Mouse (Mus musculus): ENCODE data around the gene Papss2. TPM values are rescaled to one million over a fixed set of nuclear protein-coding genes. Genes with fewer than 3 reads are reported as not detected.
A peak's percentile ranks its signal among the peaks of the same experiment; 100 is the strongest.

The Papss2 gene
- 0.01 TPM in 1 of 2 replicates, not detected in the other for polyA plus RNA-seq (2012)

DNA sequence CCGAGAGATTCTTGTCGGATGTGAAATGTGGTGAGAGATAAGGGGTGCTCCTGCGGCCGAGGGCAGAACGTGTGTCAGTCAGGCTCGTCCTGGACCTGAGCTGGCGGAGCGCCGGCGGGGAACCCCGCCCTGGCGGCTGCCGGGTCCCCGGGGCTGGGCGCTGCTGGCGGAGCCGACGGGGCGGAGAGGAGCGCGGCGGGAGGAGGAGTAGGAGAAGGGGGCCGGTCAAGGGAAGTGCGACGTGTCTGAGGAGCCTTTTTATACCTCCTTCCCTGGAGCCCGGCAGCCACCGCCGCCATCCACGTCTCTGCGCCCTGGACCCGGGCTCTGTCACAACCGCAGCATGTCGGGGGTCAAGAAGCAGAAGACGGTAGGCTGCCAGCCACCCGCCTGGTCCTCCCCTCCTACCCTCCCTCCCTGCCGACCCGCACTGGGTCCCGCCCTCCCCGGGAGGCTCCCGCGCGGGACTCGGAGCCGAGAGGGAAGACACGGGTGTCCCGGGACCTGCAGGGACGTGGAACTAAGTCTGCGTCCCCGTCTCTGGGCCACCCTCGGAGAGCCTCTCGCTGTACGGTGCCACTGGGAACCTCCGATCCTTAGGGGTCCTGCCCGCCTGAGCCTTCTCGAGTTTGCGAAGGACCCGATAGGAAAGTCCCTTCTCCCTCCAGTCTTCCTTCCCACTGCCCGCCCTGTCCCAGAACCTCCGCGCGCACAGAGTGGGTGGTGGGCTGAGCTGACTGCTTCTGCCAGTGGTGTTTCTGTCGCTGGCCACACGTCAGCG, at the start of gene Papss2:
Gene Papss2, plus strand, starts transcription at position 285 of the 781 bp plus-strand sequence.
- Histone ChIP-seq H3K4me3 (replicated peaks) (peak within 1 kb of the TSS; percentile 59), H3K27me3 (ENCODE audit: control insufficient read depth) (peaks cover 36% of the 10 kb centered on the region), H3K9me3 (ENCODE audit: control insufficient read depth, low read length) (no peaks in the 10 kb centered on the region), H3K36me3 (ENCODE audit: control insufficient read depth) (no peaks in the 10 kb centered on the region), H3K4me1 (ENCODE audit: control insufficient read depth) (peaks cover 9% of the 10 kb centered on the region)
- TF ChIP-seq TAL1 (IDR thresholded peaks at IDR 0.05; ENCODE audit: low read length) = no peak
- TF ChIP-seq GATA1 (IDR thresholded peaks at IDR 0.05; ENCODE audit: low read length) = no peak

GRCm38 (mm10) chr19:32547396-32547795, 48.2 kb upstream of the Papss2 start:
- Histone ChIP-seq H3K27me3 (ENCODE audit: control insufficient read depth) (no peaks in the 10 kb centered on the region), H3K36me3 (ENCODE audit: control insufficient read depth) (no peaks in the 10 kb centered on the region), H3K9me3 (ENCODE audit: control insufficient read depth, low read length) (no peaks in the 10 kb centered on the region), H3K4me1 (ENCODE audit: control insufficient read depth) (no peaks in the 10 kb centered on the region), H3K4me3 (replicated peaks) (no peak overlapping the region)
- no peak for TF ChIP-seq GATA1 (IDR thresholded peaks at IDR 0.05; ENCODE audit: low read length)
- TF ChIP-seq TAL1 (IDR thresholded peaks at IDR 0.05; ENCODE audit: low read length) = no peak

DNA sequence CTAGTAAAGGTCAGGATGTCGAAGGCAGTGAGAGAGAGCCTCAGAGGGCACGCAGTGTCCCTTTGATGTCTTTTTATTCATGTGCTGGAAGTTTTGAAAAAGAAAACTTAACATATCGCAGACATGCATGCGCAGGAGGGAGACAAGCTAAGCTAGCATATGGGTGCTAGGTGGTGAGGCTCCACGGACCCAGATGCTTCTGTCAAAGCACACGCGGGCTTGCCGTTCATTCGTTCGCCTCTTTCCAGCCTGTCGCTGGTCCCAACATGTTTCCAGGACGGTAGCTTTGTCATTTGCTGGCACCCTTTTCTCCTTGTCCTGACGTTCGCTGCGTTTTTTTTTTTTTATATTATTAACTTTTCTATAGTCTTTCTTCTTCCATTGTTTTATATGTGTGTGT, 47.4 kb upstream of the Papss2 start:
- Histone ChIP-seq H3K4me3 (replicated peaks) (no peak overlapping the region), H3K4me1 (ENCODE audit: control insufficient read depth) (no peaks in the 10 kb centered on the region), H3K36me3 (ENCODE audit: control insufficient read depth) (no peaks in the 10 kb centered on the region), H3K9me3 (ENCODE audit: control insufficient read depth, low read length) (no peaks in the 10 kb centered on the region), H3K27me3 (ENCODE audit: control insufficient read depth) (no peaks in the 10 kb centered on the region)
- no peak for TF ChIP-seq GATA1 (IDR thresholded peaks at IDR 0.05; ENCODE audit: low read length)
- no peak for TF ChIP-seq TAL1 (IDR thresholded peaks at IDR 0.05; ENCODE audit: low read length)

DNA sequence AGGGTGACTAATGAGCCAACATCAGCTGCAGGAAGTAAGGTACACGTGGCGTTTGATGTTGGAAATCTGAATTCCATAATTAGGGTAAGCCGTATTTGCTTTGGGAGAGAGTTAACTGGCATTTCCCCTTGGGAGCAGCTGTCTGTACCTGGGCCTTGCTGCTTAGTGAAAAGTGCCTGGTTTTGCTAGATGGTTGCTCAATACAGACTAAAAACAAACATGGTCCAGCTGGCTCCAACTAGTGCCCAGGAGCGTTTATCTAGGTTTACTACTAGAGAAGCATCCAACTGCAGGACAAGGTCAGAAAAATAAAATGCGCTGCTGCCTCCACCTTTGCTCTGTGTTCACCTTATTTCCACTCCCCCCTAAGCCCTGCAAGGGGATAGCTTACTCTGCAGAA, 45.1 kb upstream of the Papss2 start:
- H3K36me3 ChIP-seq (ENCODE audit: control insufficient read depth) = no peaks in the 10 kb centered on the region
- H3K4me1 ChIP-seq (ENCODE audit: control insufficient read depth) = no peaks in the 10 kb centered on the region
- no peaks in the 10 kb centered on the region for H3K9me3 ChIP-seq (ENCODE audit: control insufficient read depth, low read length)
- no peaks in the 10 kb centered on the region for H3K27me3 ChIP-seq (ENCODE audit: control insufficient read depth)
- TF ChIP-seq GATA1 (IDR thresholded peaks at IDR 0.05; ENCODE audit: low read length) (no peak), TAL1 (IDR thresholded peaks at IDR 0.05; ENCODE audit: low read length) (no peak)
- no peak overlapping the region for H3K4me3 ChIP-seq (replicated peaks)

DNA sequence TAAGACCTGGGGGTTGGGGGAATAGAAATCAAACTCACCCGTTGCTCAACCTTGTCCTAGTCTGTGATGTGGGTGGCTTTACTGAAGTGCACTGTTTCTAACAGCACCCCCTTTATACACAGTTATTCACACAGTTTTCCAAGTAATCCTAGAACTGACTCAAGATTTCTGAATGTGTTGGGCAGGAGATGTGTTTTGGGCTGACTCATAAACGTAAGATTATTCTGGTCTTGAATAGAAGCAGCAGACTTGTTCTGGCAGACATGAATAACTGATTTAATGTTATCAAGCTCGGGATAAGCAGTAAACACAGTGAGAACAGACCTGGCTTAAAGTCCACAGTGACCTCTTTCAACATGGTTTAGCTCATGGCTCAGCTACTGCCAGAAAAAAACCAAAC, 44.1 kb upstream of the Papss2 start:
- Histone ChIP-seq H3K27me3 (ENCODE audit: control insufficient read depth) (no peaks in the 10 kb centered on the region), H3K36me3 (ENCODE audit: control insufficient read depth) (no peaks in the 10 kb centered on the region), H3K9me3 (ENCODE audit: control insufficient read depth, low read length) (no peaks in the 10 kb centered on the region), H3K4me1 (ENCODE audit: control insufficient read depth) (no peaks in the 10 kb centered on the region), H3K4me3 (replicated peaks) (no peak overlapping the region)
- TF ChIP-seq GATA1 (IDR thresholded peaks at IDR 0.05; ENCODE audit: low read length) (no peak), TAL1 (IDR thresholded peaks at IDR 0.05; ENCODE audit: low read length) (no peak)

- Histone ChIP-seq H3K9me3 (ENCODE audit: control insufficient read depth, low read length) (no peaks in the 10 kb centered on the region), H3K4me3 (replicated peaks) (no peak overlapping the region), H3K27me3 (ENCODE audit: control insufficient read depth) (no peaks in the 10 kb centered on the region), H3K4me1 (ENCODE audit: control insufficient read depth) (no peaks in the 10 kb centered on the region), H3K36me3 (ENCODE audit: control insufficient read depth) (no peaks in the 10 kb centered on the region)
- TF ChIP-seq TAL1 (IDR thresholded peaks at IDR 0.05; ENCODE audit: low read length) (no peak), GATA1 (IDR thresholded peaks at IDR 0.05; ENCODE audit: low read length) (no peak)
Observed at GRCm38 (mm10) chr19:32552106-32552505, 43.5 kb upstream of the Papss2 start.

DNA sequence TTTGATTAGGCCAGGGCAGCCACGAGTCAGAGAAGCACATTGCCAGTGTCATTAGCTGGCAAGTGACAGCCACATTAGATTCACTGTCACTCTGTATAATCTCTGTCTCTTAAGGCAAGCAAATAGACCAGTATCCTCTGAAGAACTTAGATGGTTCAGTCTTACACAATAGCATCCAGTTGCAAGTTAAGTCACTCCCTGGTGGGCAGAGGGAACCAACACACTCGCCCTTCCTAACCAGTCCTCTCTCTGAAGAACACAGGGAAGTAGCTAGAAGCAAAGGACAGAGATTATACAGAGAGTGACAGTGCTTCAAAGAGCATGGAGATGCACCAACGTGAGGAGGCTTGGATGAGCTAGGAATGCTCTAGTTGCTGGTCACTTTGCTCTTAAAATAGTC, 42.3 kb upstream of the Papss2 start:
- Histone ChIP-seq H3K4me3 (replicated peaks) (no peak overlapping the region), H3K27me3 (ENCODE audit: control insufficient read depth) (no peaks in the 10 kb centered on the region), H3K9me3 (ENCODE audit: control insufficient read depth, low read length) (no peaks in the 10 kb centered on the region), H3K36me3 (ENCODE audit: control insufficient read depth) (no peaks in the 10 kb centered on the region), H3K4me1 (ENCODE audit: control insufficient read depth) (no peaks in the 10 kb centered on the region)
- TF ChIP-seq TAL1 (IDR thresholded peaks at IDR 0.05; ENCODE audit: low read length) (no peak), GATA1 (IDR thresholded peaks at IDR 0.05; ENCODE audit: low read length) (no peak)

DNA sequence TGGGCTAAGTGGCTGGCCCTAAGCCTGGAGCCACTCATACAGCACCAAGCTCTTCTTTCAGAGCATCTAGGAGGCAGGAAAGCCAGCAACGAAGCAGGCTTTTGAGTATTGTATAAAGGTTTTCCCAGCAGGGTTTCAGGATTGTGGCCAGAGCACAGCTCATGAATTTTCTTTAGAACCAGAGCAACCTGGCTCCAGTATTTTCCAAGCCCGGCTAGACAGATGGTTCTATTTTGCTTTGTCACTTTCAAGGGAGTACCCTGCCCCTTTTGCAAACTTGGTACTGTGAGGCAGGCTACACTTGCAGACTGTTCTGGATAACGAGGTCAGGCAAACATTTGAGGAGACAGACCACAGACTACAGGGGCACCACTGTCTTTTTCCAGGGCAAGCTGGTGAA, 40.3 kb upstream of the Papss2 start:
- H3K27me3 ChIP-seq (ENCODE audit: control insufficient read depth) = no peaks in the 10 kb centered on the region
- no peak for TF ChIP-seq GATA1 (IDR thresholded peaks at IDR 0.05; ENCODE audit: low read length)
- TF ChIP-seq TAL1 (IDR thresholded peaks at IDR 0.05; ENCODE audit: low read length) = no peak
- H3K36me3 ChIP-seq (ENCODE audit: control insufficient read depth) = no peaks in the 10 kb centered on the region
- no peaks in the 10 kb centered on the region for H3K4me1 ChIP-seq (ENCODE audit: control insufficient read depth)
- H3K4me3 ChIP-seq (replicated peaks) = no peak overlapping the region
- H3K9me3 ChIP-seq (ENCODE audit: control insufficient read depth, low read length) = no peaks in the 10 kb centered on the region

- Histone ChIP-seq H3K9me3 (ENCODE audit: control insufficient read depth, low read length) (no peaks in the 10 kb centered on the region), H3K36me3 (ENCODE audit: control insufficient read depth) (no peaks in the 10 kb centered on the region), H3K4me3 (replicated peaks) (no peak overlapping the region), H3K4me1 (ENCODE audit: control insufficient read depth) (peaks cover 19% of the 10 kb centered on the region), H3K27me3 (ENCODE audit: control insufficient read depth) (no peaks in the 10 kb centered on the region)
- TF ChIP-seq GATA1 (IDR thresholded peaks at IDR 0.05; ENCODE audit: low read length) (no peak), TAL1 (IDR thresholded peaks at IDR 0.05; ENCODE audit: low read length) (no peak)
Observed at GRCm38 (mm10) chr19:32567025-32567424, 28.6 kb upstream of the Papss2 start.
